Mouse (Mus musculus) hindbrain, embryonic 11.5 days (tissue): ENCODE data around the gene Gm9. TPM values are rescaled to one million over a fixed set of nuclear protein-coding genes. Genes with fewer than 3 reads are reported as not detected.
"Not testable (repeated sequence)": the region's sequence is repeated elsewhere in the genome, so short reads cannot be mapped to it uniquely, and the experiment has no call there.

Experiments
- ATAC-seq: fragments of 200-750 bp; cut with Nextera tagmentation; 2 replicates; pipeline ENCODE4 v1.8.0; 2017; ENCODE audit warnings: mild to moderate bottlenecking, moderate TSS enrichment, moderate library complexity; ENCODE audit not compliant: low FRiP score
- DNase-seq: peaks from one replicate; pipeline ENCODE4 v3.0.0-alpha.2; 2015; ENCODE audit warnings: low spot score
- H3K27ac ChIP-seq: fragments of 300-500 bp; sonication (generic); 2 replicates; pipeline ENCODE4 v1.5.1; 2014; ENCODE audit warnings: mild to moderate bottlenecking, low read depth, low read length
- H3K27me3 ChIP-seq: fragments of 300-500 bp; sonication (generic); 2 replicates; pipeline ENCODE4 v1.6.1; 2014; ENCODE audit warnings: mild to moderate bottlenecking, low read length, moderate library complexity, mixed read lengths; ENCODE audit not compliant: control insufficient read depth, insufficient read depth
- H3K36me3 ChIP-seq: fragments of 300-500 bp; sonication (generic); 2 replicates; pipeline ENCODE4 v1.6.1; 2014; ENCODE audit warnings: mild to moderate bottlenecking, low read length, moderate library complexity, mixed read lengths; ENCODE audit not compliant: control insufficient read depth, insufficient read depth
- H3K4me1 ChIP-seq: fragments of 300-500 bp; sonication (generic); replicated peaks from 2 replicates; pipeline ENCODE4 v1.6.1; 2014; ENCODE audit warnings: low read length, mixed read lengths; ENCODE audit not compliant: control insufficient read depth, insufficient read depth
- H3K4me2 ChIP-seq: fragments of 300-500 bp; sonication (generic); replicated peaks from 2 replicates; pipeline ENCODE4 v1.6.1; 2014; ENCODE audit warnings: mild to moderate bottlenecking, low read depth, low read length
- H3K4me3 ChIP-seq: fragments of 300-500 bp; sonication (generic); 2 replicates; pipeline ENCODE4 v1.5.1; 2014; ENCODE audit warnings: low read depth, low read length
- H3K9ac ChIP-seq: fragments of 300-500 bp; sonication (generic); 2 replicates; pipeline ENCODE4 v1.6.1; 2014; ENCODE audit warnings: low read depth, low read length
- H3K9me3 ChIP-seq: fragments of 300-500 bp; sonication (generic); 2 replicates; pipeline ENCODE4 v1.6.1; 2016; ENCODE audit warnings: low read length; ENCODE audit not compliant: control insufficient read depth
- WGBS: fragments of 180-500 bp; shearing (Covaris S2); extraction: QIAGEN DNeasy Blood & Tissue Kit; methylation state at CpG from one replicate; pipeline ENCODE4 v1.1.7; 2014; 5-methylcytosine and 5-hydroxymethylcytosine counted together
- polyA plus RNA-seq: library from polyadenylated mRNA; unstranded; fragments of >200 nt; fragmentation: Nextera tagmentation; extraction: Ambion mirVana; gene quantifications from 2 replicates; pipeline ENCODE4 v1.2.1, GENCODE M21; 2014

Gene Gm9
- not detected in 2 replicates for polyA plus RNA-seq

GRCm38 (mm10) chrX:37210941-37211340, at the start of gene Gm9:
Gm9 (minus strand) TSS chrX:37211041.
- H3K36me3 ChIP-seq = no peaks in the 10 kb centered on the region
- 85% methylated on average over 10 of the region's 10 CpGs for WGBS

GRCm38 (mm10) chrX:37249619-37250018, 38.8 kb upstream of the Gm9 start, which contains the start of gene Rhox3a:
Rhox3a (plus strand) TSS chrX:37249919.
- DNase-seq, H3K9ac ChIP-seq, H3K4me3 ChIP-seq, H3K4me2 ChIP-seq, H3K4me1 ChIP-seq, H3K9me3 ChIP-seq, H3K36me3 ChIP-seq, ATAC-seq, H3K27ac ChIP-seq, H3K27me3 ChIP-seq: not testable (repeated sequence)
- WGBS = 71% methylated on average over 1 of the region's 3 CpGs

More at GRCm38 (mm10) chrX:37210941-37211340, at the start of gene Gm9:
- Histone ChIP-seq H3K4me3 (no peak within 1 kb of the TSS), H3K4me1 (no peaks in the 10 kb centered on the region), H3K27ac (no peak within 1 kb of the TSS), H3K9ac (no peak within 1 kb of the TSS), H3K27me3 (no peaks in the 10 kb centered on the region), H3K4me2 (no peak within 1 kb of the TSS), H3K9me3 (no peaks in the 10 kb centered on the region)
- no peak for DNase-seq
- ATAC-seq = no peak

GRCm38 (mm10) chrX:37244676-37245075, 33.8 kb upstream of the Gm9 start, which contains the start of gene Rhox2a:
Rhox2a (plus strand) TSS chrX:37244976.
- not testable (repeated sequence) for DNase-seq, H3K9me3 ChIP-seq, H3K27ac ChIP-seq, H3K9ac ChIP-seq, H3K36me3 ChIP-seq, ATAC-seq, H3K4me2 ChIP-seq, H3K4me1 ChIP-seq, H3K4me3 ChIP-seq, H3K27me3 ChIP-seq
- no CpG with 5 or more reads among the region's 9 CpGs for WGBS

GRCm38 (mm10) chrX:37222158-37222557, 11.3 kb upstream of the Gm9 start, which contains the start of gene Rhox1:
Rhox1 (minus strand) TSS chrX:37222258.
- not testable (repeated sequence) for ATAC-seq, H3K27me3 ChIP-seq, H3K4me2 ChIP-seq, H3K9me3 ChIP-seq, DNase-seq, H3K9ac ChIP-seq, H3K27ac ChIP-seq, H3K4me1 ChIP-seq, H3K36me3 ChIP-seq, H3K4me3 ChIP-seq
- WGBS = 62% methylated on average over 1 of the region's 1 CpGs

- Histone ChIP-seq H3K9ac (no peak overlapping the region), H3K4me2 (no peak overlapping the region), H3K4me1 (no peaks in the 10 kb centered on the region), H3K27me3 (no peaks in the 10 kb centered on the region), H3K36me3 (no peaks in the 10 kb centered on the region), H3K27ac (no peak overlapping the region), H3K9me3 (no peaks in the 10 kb centered on the region), H3K4me3 (no peak overlapping the region)
- ATAC-seq = no peak
- no peak for DNase-seq
- 49% methylated on average over 8 of the region's 8 CpGs for WGBS
Observed at GRCm38 (mm10) chrX:37198676-37199075, 12.2 kb downstream of the Gm9 start.

GRCm38 (mm10) chrX:37191744-37192379, 19.0 kb downstream of the Gm9 start:
- Histone ChIP-seq H3K9ac (peak overlapping the region; percentile 49), H3K36me3 (no peaks in the 10 kb centered on the region), H3K27ac (no peak overlapping the region), H3K4me1 (no peaks in the 10 kb centered on the region), H3K4me2 (peak overlapping the region; percentile 55), H3K4me3 (peak overlapping the region; percentile 49), H3K9me3 (no peaks in the 10 kb centered on the region), H3K27me3 (no peaks in the 10 kb centered on the region)
- ATAC-seq = peak; percentile 30; the same call in 1 of the 2 replicates
- 32% methylated on average over 28 of the region's 28 CpGs for WGBS
- DNase-seq = peak; percentile 38

GRCm38 (mm10) chrX:37191105-37191743, 19.6 kb downstream of the Gm9 start, which contains the start of the genes Ndufa1 and Rnf113a1:
Ndufa1 (minus strand) TSS chrX:37191163.
Rnf113a1 (plus strand) TSS chrX:37191245.
- 25% methylated on average over 56 of the region's 63 CpGs for WGBS
- Histone ChIP-seq H3K4me3 (peak within 1 kb of the TSS; percentile 49), H3K9me3 (no peaks in the 10 kb centered on the region), H3K27me3 (no peaks in the 10 kb centered on the region), H3K27ac (peak within 1 kb of the TSS; percentile 42; the same call in 1 of the 2 replicates), H3K4me2 (peak within 1 kb of the TSS; percentile 55), H3K9ac (peak within 1 kb of the TSS; percentile 49), H3K4me1 (no peaks in the 10 kb centered on the region), H3K36me3 (no peaks in the 10 kb centered on the region)
- peak; percentile 91 for ATAC-seq
- peak; percentile 82 for DNase-seq

- peak overlapping the region; percentile 49 for H3K4me3 ChIP-seq
- no peaks in the 10 kb centered on the region for H3K4me1 ChIP-seq
- 13% methylated on average over 15 of the region's 20 CpGs for WGBS
- peak overlapping the region; percentile 28 for H3K9ac ChIP-seq
- no peak overlapping the region for H3K27ac ChIP-seq
- H3K9me3 ChIP-seq = no peaks in the 10 kb centered on the region
- no peaks in the 10 kb centered on the region for H3K36me3 ChIP-seq
- H3K4me2 ChIP-seq = peak overlapping the region; percentile 52
- no peak for ATAC-seq
- H3K27me3 ChIP-seq = no peaks in the 10 kb centered on the region
- DNase-seq = no peak
Observed at GRCm38 (mm10) chrX:37190755-37191104, 20.1 kb downstream of the Gm9 start.
